Mouse (Mus musculus) C2C12 (cell line): ENCODE measurements around the gene Fam117a.

Experiments used
- CEBPB ChIP-seq: IDR thresholded peaks from one replicate; pipeline ENCODE4 v1.6.1; 2011; ENCODE audit warnings: low read depth, mild to moderate bottlenecking, control low read depth, moderate library complexity
- CTCF ChIP-seq: IDR thresholded peaks from one replicate; pipeline ENCODE4 v1.5.1; 2011; ENCODE audit not compliant: control insufficient read depth, insufficient read depth, insufficient read length
- MAX ChIP-seq: IDR thresholded peaks from one replicate; pipeline ENCODE4 v1.6.1; 2011; ENCODE audit warnings: mild to moderate bottlenecking, control low read depth
- MYOG ChIP-seq: IDR thresholded peaks from one replicate; pipeline ENCODE4 v1.6.1; 2011; ENCODE audit not compliant: control insufficient read depth, insufficient read length; ENCODE audit errors: extremely low read depth
- USF1 ChIP-seq: IDR thresholded peaks from one replicate; pipeline ENCODE4 v1.6.1; 2011; ENCODE audit warnings: low read depth, mild to moderate bottlenecking, control low read depth, moderate library complexity

GRCm38 (mm10) chr11:95384004-95384318 is 47.1 kb downstream of the Fam117a start:
- TF ChIP-seq CTCF (no peak), USF1 (peak; percentile 76), CEBPB (no peak), MAX (no peak), MYOG (no peak)
